Mouse (Mus musculus) brain, adult 2 months (tissue): ENCODE measurements around the gene Elovl1.

Experiments
- DNase-seq: peaks from one replicate; pipeline ENCODE4 v3.0.0; 2011; ENCODE audit warnings: low read depth, low spot score

The Elovl1 gene

GRCm38 (mm10) chr4:118429215-118429895, 1.5 kb downstream of the Elovl1 start:
- no peak for DNase-seq

GRCm38 (mm10) chr4:118432332-118432731, 4.4 kb downstream of the Elovl1 start:
- DNase-seq = no peak

- DNase-seq = peak; percentile 98
Observed at GRCm38 (mm10) chr4:118436820-118437603, 9.1 kb downstream of the Elovl1 start, which contains the start of gene Cdc20. Gene Cdc20 (minus strand): TSS chr4:118437352.

GRCm38 (mm10) chr4:118437829-118438253, 9.9 kb downstream of the Elovl1 start:
- DNase-seq = no peak

DNA sequence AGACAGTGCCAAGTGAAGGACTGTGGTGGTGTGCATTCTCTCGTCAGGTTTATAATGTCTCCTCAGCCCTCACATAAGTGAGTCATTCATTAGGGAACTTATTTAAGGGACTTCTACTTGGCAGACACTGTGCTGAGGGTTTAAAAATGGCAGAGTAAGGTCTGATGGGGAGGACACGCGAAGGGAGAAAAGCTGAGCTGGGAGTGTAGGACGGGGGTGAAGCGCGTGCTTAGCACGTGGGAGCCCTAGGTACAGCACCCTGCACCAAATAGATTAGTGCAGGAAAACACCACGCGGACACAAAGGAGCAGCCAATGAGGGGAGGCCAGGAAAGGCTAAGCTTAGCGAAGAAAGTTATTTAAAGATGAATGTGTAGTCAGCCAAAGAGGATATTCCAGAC, 17.2 kb downstream of the Elovl1 start:
- DNase-seq = peak; percentile 74

- peak; percentile 56 for DNase-seq
Observed at GRCm38 (mm10) chr4:118445781-118446414, 18.0 kb downstream of the Elovl1 start.

DNA sequence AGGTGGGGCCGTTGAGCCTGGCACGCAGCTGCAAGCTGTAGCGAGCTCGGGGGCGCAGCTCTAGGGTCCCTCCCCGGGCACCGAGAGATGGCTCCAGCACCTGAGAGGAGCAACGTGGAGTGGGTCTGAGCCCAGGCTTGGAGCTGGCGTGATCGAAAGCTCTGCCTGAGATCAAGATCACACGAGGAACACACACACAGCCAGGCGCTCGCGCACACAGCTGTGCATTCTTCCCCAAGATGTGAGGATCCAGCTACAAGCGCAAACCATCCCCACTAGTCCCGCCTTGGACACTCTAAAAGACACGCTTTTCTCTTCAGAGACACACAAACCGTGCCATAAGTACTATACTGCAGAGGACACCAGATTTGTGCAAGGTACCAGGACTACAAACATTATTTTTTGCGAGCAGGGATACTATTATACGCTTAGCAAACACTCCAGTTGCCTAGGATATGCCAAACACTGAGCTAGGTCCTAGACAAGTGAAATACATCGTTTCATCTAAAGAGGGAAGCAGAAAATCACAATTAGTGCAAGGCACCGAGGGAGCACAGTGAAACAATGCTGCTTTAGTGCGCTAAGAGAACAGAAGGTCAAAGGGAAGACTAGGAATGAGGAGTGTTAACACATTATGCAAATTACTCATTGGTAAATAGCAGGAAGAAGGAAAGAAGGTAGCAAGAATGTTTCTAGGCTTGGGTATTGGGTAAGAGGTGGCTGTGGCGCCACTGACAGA, 18.7 kb downstream of the Elovl1 start:
- DNase-seq = peak; percentile 54

DNA sequence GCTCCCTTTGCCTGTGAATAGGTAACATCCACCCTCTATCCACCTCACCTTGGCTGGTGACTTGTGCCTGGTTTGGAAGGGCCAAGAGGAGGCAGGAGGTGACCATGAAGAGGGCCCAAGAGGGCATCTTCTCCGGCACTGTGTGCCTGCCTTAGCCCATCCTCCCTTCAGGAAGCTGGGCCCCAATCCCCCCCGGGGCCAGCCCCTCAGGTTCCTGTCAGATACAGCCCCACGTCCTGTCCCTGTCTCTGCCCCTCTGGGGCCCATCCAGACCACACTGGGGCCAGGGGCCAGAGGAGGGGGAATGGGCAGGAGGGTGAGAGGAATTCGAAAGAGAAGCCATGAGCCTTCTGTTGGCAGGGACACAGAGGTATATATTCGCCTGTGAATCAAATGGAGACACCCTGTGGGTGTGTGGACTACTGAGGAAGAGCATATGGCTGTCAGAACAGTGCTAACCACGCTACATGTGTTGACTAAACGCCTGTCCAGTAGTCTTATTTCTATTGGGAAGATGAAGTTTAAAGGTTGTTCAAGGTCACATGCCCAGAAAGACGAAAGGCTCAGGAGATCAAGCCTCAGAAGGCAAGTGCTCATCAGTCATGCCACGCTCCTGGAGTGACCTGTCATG, 29.6 kb downstream of the Elovl1 start, which contains the start of gene Mpl:
Gene Mpl (minus strand): TSS at position 169 of the 631 bp plus-strand sequence.
- peak; percentile 59 for DNase-seq

DNA sequence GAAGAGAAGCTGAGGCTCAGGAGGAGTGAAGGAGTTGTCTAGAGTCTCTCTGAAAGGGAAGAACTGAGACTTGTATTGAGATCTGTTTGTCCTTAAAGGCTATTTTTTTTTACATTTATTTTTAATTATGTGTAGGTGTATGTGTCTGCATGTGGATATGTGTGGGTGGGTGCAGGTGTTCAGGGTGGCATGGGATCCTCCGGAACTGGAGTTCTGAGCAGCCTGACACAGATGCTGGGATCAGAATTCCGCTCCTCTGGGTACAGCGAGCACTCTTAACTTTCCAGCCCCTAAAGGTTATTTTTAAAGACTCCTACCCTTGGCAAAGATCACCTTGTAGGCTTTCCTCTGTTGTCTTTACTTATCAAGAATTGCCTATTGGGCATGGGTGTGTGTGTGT, 37.1 kb downstream of the Elovl1 start:
- peak; percentile 65 for DNase-seq

DNA sequence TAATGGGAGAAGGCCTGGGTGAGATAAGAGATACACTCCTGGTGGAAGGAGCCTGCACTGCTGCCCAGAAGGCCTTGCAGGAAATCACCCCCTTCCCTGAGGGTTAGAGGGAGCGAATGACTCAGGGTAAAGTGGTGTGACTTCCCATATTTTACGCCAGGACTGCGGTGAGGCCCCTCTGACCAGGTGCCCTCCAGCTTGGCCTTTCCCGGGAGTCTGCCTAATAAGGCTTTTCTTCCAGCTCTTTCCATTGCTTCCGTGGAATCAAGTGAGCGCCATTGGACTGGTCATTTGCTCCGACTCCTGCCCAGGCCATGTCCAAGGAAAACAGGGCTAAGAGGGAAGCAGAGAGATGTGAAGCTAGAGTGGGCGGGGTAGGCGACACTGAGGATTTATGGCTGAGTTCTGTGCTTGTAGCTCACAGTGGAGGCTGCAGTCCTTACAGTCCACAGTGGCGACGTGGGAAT, 37.8 kb downstream of the Elovl1 start:
- no peak for DNase-seq

DNA sequence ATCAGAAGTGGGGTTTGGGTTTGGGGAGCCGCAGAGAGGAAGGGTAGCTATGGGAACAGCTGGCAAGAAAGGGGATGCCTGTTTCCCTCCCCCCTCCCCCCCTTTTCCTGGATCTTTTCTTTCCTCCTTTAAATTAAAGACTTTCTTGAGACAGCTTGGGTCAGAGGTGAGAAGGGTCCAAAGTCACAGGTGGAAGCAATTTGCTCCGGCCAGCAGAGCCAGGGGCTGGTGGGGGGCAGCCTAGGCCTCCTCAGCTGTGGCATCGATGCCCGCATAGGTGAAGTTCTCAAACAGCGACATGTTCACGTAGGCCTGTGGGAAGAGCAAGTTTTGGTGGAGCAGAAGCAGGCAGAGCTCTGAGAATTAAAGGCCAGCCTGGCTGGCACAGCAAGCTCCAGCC, 43.4 kb downstream of the Elovl1 start:
- no peak for DNase-seq

DNA sequence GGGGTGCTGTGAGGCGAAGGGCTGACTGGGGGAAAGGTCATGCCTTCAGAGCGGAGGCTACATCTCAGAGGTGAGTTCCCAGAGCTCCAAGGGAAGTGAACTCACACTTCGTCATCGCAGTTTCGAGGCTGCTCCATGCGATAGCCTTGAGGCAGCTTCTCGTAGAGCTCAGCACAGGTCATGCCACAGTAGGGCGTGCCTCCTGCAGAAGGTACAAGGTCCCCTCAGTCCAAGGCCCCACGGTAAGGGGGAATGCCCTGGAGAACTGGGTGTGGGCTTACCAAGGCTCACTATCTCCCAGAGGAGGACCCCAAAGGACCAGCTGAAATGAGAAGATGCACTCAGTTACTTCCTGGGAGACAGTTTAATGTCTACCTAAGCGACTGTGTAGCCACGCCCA, 44.8 kb downstream of the Elovl1 start:
- DNase-seq = no peak

- DNase-seq = no peak
Observed at GRCm38 (mm10) chr4:118476773-118477530, 49.1 kb downstream of the Elovl1 start.
